Mouse (Mus musculus) adrenal gland, postnatal 25 days (tissue): ENCODE measurements around the gene Gimap1. TPM values are rescaled to one million over a fixed set of nuclear protein-coding genes. Genes with fewer than 3 reads are reported as not detected.

Experiments used
- DNase-seq: peaks from one replicate; pipeline ENCODE4 v3.0.0; 2021; ENCODE audit warnings: mixed read lengths
- total RNA-seq: library from RNA; stranded (reverse); gene quantifications from 2 replicates; pipeline ENCODE4 v1.2.3, GENCODE M21; 2021

The Gimap1 gene
- total RNA-seq, 1 experiment from 2014 or later, result 15.5 TPM

- DNase-seq, result no peak
Observed at GRCm38 (mm10) chr6:48740501-48741169, 1.8 kb downstream of the Gimap1 start.

- no peak for DNase-seq
Observed at GRCm38 (mm10) chr6:48741273-48741672, 2.4 kb downstream of the Gimap1 start.

- no peak for DNase-seq
Observed at GRCm38 (mm10) chr6:48741711-48742206, 2.9 kb downstream of the Gimap1 start.

GRCm38 (mm10) chr6:48742422-48743351 is 3.8 kb downstream of the Gimap1 start:
- DNase-seq, result peak; percentile 30

GRCm38 (mm10) chr6:48745490-48745889 is 6.6 kb downstream of the Gimap1 start:
- DNase-seq, result no peak

GRCm38 (mm10) chr6:48745959-48746889 is 7.4 kb downstream of the Gimap1 start, which contains the start of gene Gimap5:
Gimap5 (plus strand) TSS chr6:48746197.
- DNase-seq, result peak; percentile 28

GRCm38 (mm10) chr6:48747091-48747966 is 8.5 kb downstream of the Gimap1 start:
- no peak for DNase-seq

GRCm38 (mm10) chr6:48763567-48764270 is 24.9 kb downstream of the Gimap1 start:
- DNase-seq, result no peak

- no peak for DNase-seq
Observed at GRCm38 (mm10) chr6:48764496-48764895, 25.6 kb downstream of the Gimap1 start.

- DNase-seq, result no peak
Observed at GRCm38 (mm10) chr6:48768178-48768869, 29.5 kb downstream of the Gimap1 start.

GRCm38 (mm10) chr6:48768933-48769332 is 30.1 kb downstream of the Gimap1 start:
- DNase-seq, result no peak

GRCm38 (mm10) chr6:48770696-48771095 is 31.8 kb downstream of the Gimap1 start, which contains the start of gene Gimap3:
Gimap3 (minus strand) TSS chr6:48770851.
- DNase-seq, result no peak

GRCm38 (mm10) chr6:48772030-48772429 is 33.2 kb downstream of the Gimap1 start:
- peak; percentile 83 for DNase-seq

GRCm38 (mm10) chr6:48784406-48784805 is 45.6 kb downstream of the Gimap1 start:
- no peak for DNase-seq

GRCm38 (mm10) chr6:48785189-48785588 is 46.3 kb downstream of the Gimap1 start:
- DNase-seq, result no peak

GRCm38 (mm10) chr6:48785601-48786000 is 46.7 kb downstream of the Gimap1 start:
- no peak for DNase-seq

GRCm38 (mm10) chr6:48787867-48788266 is 49.0 kb downstream of the Gimap1 start:
- DNase-seq, result no peak
